Mouse (Mus musculus) hindbrain, embryonic 16.5 days (tissue): ENCODE data around the gene Fcrlb. TPM values are rescaled to one million over a fixed set of nuclear protein-coding genes. Genes with fewer than 3 reads are reported as not detected.

Source experiments
- ATAC-seq: fragments of 200-750 bp; cut with Nextera tagmentation; 2 replicates; pipeline ENCODE4 v1.8.0; 2017; ENCODE audit warnings: moderate TSS enrichment, moderate library complexity
- H3K27ac ChIP-seq: fragments of 300-500 bp; sonication (generic); 2 replicates; pipeline ENCODE4 v1.5.1; 2014; ENCODE audit warnings: low read depth, mild to moderate bottlenecking, control low read depth, low read length, moderate library complexity
- H3K27me3 ChIP-seq: fragments of 300-500 bp; sonication (generic); replicated peaks from 2 replicates; pipeline ENCODE4 v1.6.1; 2014; ENCODE audit warnings: low read length; ENCODE audit not compliant: control insufficient read depth, insufficient read depth
- H3K36me3 ChIP-seq: fragments of 300-500 bp; sonication (generic); 2 replicates; pipeline ENCODE4 v1.6.1; 2014; ENCODE audit warnings: mild to moderate bottlenecking, low read length, moderate library complexity, mixed read lengths; ENCODE audit not compliant: control insufficient read depth, insufficient read depth
- H3K4me1 ChIP-seq: fragments of 300-500 bp; sonication (generic); 2 replicates; pipeline ENCODE4 v1.6.1; 2014; ENCODE audit warnings: low read depth, low read length; ENCODE audit not compliant: control insufficient read depth, insufficient read depth
- H3K4me2 ChIP-seq: fragments of 300-500 bp; sonication (generic); 2 replicates; pipeline ENCODE4 v1.6.1; 2014; ENCODE audit warnings: mild to moderate bottlenecking, low read length, control low read depth, moderate library complexity
- H3K4me3 ChIP-seq: fragments of 300-500 bp; sonication (generic); 2 replicates; pipeline ENCODE4 v1.5.1; 2014; ENCODE audit warnings: mild to moderate bottlenecking, low read length, control low read depth, moderate library complexity
- H3K9ac ChIP-seq: fragments of 300-500 bp; sonication (generic); 2 replicates; pipeline ENCODE4 v1.6.1; 2014; ENCODE audit warnings: low read depth, mild to moderate bottlenecking, control low read depth, low read length, moderate library complexity
- H3K9me3 ChIP-seq: fragments of 300-500 bp; sonication (generic); 2 replicates; pipeline ENCODE4 v1.6.1; 2014; ENCODE audit warnings: mild to moderate bottlenecking, low read length, moderate library complexity; ENCODE audit not compliant: control insufficient read depth
- WGBS: fragments of 180-500 bp; shearing (Covaris S2); extraction: QIAGEN DNeasy Blood & Tissue Kit; methylation state at CpG from one replicate; pipeline ENCODE4 v1.1.7; 2014; 5-methylcytosine and 5-hydroxymethylcytosine counted together
- polyA plus RNA-seq: library from polyadenylated mRNA; unstranded; fragments of >200 nt; fragmentation: Nextera tagmentation; extraction: Ambion mirVana; gene quantifications from 2 replicates; pipeline ENCODE4 v1.2.1, GENCODE M21; 2015

The Fcrlb gene
- polyA plus RNA-seq, 1 experiment from 2014 or later: 1.1 TPM

DNA sequence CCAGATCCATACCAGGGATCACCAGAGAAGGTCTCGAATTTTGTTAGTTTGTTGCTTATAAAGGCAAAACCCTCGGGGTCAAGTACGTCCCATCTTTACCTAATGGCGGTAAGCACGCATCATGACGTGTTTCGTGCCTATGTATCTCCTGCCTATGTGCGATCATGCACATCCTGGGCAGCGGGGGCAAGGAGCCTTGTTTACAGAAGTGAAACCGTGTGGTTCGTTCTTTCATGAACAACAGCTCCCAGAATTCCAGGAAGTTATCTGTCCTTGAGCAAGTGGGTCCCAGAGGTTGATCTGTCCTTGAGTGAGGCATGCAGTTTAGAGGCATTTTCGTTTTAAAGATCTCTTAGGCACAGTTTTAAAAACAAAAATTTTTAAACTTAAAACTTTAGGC lies 26.5 kb upstream of the Fcrlb start:
- Histone ChIP-seq H3K4me1 (no peaks in the 10 kb centered on the region), H3K9ac (no peak overlapping the region), H3K4me2 (no peak overlapping the region), H3K27me3 (no peaks in the 10 kb centered on the region), H3K4me3 (no peak overlapping the region), H3K27ac (no peak overlapping the region), H3K9me3 (peaks cover 3% of the 10 kb centered on the region; the same call in 1 of the 2 replicates), H3K36me3 (no peaks in the 10 kb centered on the region)
- ATAC-seq: no peak
- WGBS: 89% methylated on average over 12 of the region's 12 CpGs

GRCm38 (mm10) chr1:170934383-170934782 lies 21.6 kb upstream of the Fcrlb start:
- no peak overlapping the region for H3K4me2 ChIP-seq
- no peaks in the 10 kb centered on the region for H3K36me3 ChIP-seq
- no peak overlapping the region for H3K9ac ChIP-seq
- H3K4me3 ChIP-seq: no peak overlapping the region
- ATAC-seq: no peak
- no peaks in the 10 kb centered on the region for H3K27me3 ChIP-seq
- H3K4me1 ChIP-seq: no peaks in the 10 kb centered on the region
- H3K9me3 ChIP-seq: no peaks in the 10 kb centered on the region
- no peak overlapping the region for H3K27ac ChIP-seq
- WGBS: 90% methylated on average over 2 of the region's 2 CpGs

DNA sequence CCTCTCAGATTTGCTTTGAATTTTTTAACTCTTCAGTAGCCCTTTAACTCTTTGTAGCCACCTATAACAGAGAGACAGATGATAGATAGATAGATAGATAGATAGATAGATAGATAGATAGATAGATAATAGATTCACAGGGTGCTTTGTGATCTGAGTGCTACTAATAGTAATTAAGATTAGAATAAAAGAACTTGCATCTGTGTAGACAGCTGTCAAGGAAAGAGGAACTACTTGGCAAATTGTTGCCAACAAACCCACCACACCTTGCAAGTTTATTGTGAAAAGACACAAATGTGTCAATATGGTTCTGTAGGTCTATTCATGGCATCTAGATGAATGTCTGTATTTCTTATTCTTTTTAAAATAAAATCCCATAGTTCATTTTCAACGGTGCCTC lies 21.2 kb upstream of the Fcrlb start:
- no peak overlapping the region for H3K4me2 ChIP-seq
- 89% methylated on average over 1 of the region's 1 CpGs for WGBS
- no peak for ATAC-seq
- no peaks in the 10 kb centered on the region for H3K4me1 ChIP-seq
- H3K36me3 ChIP-seq: no peaks in the 10 kb centered on the region
- no peaks in the 10 kb centered on the region for H3K27me3 ChIP-seq
- no peak overlapping the region for H3K9ac ChIP-seq
- no peaks in the 10 kb centered on the region for H3K9me3 ChIP-seq
- H3K4me3 ChIP-seq: no peak overlapping the region
- H3K27ac ChIP-seq: no peak overlapping the region

- H3K27ac ChIP-seq: no peak overlapping the region
- no peaks in the 10 kb centered on the region for H3K36me3 ChIP-seq
- 74% methylated on average over 6 of the region's 6 CpGs for WGBS
- H3K9ac ChIP-seq: no peak overlapping the region
- H3K27me3 ChIP-seq: no peaks in the 10 kb centered on the region
- H3K4me1 ChIP-seq: no peaks in the 10 kb centered on the region
- ATAC-seq: no peak
- no peak overlapping the region for H3K4me3 ChIP-seq
- no peaks in the 10 kb centered on the region for H3K9me3 ChIP-seq
- H3K4me2 ChIP-seq: no peak overlapping the region
These were observed 20.7 kb upstream of the Fcrlb start for GRCm38 (mm10) chr1:170933386-170933920.

DNA sequence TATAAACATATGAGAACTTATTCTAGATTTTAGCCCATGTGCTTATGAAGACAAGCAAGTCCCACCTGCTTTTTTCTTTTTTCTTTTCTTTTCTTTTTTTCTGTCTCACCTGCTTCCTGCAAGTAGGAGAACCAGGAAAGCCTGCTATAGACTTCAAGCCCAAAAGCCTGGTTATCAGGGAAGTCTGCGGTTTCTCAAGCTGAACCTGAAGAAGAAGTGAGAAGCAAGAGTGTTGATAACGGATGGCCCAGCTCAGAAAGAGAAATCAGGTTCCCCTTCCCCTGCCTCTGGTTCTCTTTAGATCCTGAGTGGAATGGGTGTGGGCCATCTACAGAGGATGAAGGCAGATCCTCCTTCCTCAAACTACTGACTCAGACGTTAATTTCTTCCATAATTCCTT lies 19.3 kb upstream of the Fcrlb start:
- no peak overlapping the region for H3K4me2 ChIP-seq
- 85% methylated on average over 3 of the region's 3 CpGs for WGBS
- H3K4me1 ChIP-seq: no peaks in the 10 kb centered on the region
- no peak overlapping the region for H3K4me3 ChIP-seq
- no peak overlapping the region for H3K9ac ChIP-seq
- H3K27ac ChIP-seq: no peak overlapping the region
- no peak for ATAC-seq
- H3K27me3 ChIP-seq: no peaks in the 10 kb centered on the region
- no peaks in the 10 kb centered on the region for H3K36me3 ChIP-seq
- no peaks in the 10 kb centered on the region for H3K9me3 ChIP-seq

- no peak overlapping the region for H3K4me2 ChIP-seq
- no peaks in the 10 kb centered on the region for H3K4me1 ChIP-seq
- H3K4me3 ChIP-seq: no peak overlapping the region
- no peaks in the 10 kb centered on the region for H3K9me3 ChIP-seq
- no peak overlapping the region for H3K27ac ChIP-seq
- H3K9ac ChIP-seq: no peak overlapping the region
- WGBS: 83% methylated on average over 4 of the region's 4 CpGs
- no peaks in the 10 kb centered on the region for H3K27me3 ChIP-seq
- ATAC-seq: no peak
- H3K36me3 ChIP-seq: no peaks in the 10 kb centered on the region
These were observed 16.5 kb upstream of the Fcrlb start for GRCm38 (mm10) chr1:170929245-170929644.

GRCm38 (mm10) chr1:170928467-170928866 lies 15.7 kb upstream of the Fcrlb start:
- Histone ChIP-seq H3K27me3 (no peaks in the 10 kb centered on the region), H3K4me2 (no peak overlapping the region), H3K27ac (no peak overlapping the region), H3K36me3 (no peaks in the 10 kb centered on the region), H3K9ac (no peak overlapping the region), H3K9me3 (no peaks in the 10 kb centered on the region), H3K4me3 (no peak overlapping the region), H3K4me1 (no peaks in the 10 kb centered on the region)
- ATAC-seq: no peak
- WGBS: 78% methylated on average over 2 of the region's 2 CpGs

GRCm38 (mm10) chr1:170927378-170927777 lies 14.6 kb upstream of the Fcrlb start, which contains the start of gene Fcrla:
TSS of gene Fcrla (minus strand) at chr1:170927583.
- Histone ChIP-seq H3K9ac (no peak within 1 kb of the TSS), H3K9me3 (no peaks in the 10 kb centered on the region), H3K27me3 (no peaks in the 10 kb centered on the region), H3K4me1 (no peaks in the 10 kb centered on the region), H3K4me2 (no peak within 1 kb of the TSS), H3K27ac (no peak within 1 kb of the TSS), H3K4me3 (no peak within 1 kb of the TSS), H3K36me3 (no peaks in the 10 kb centered on the region)
- ATAC-seq: no peak
- WGBS: 74% methylated on average over 3 of the region's 3 CpGs

- Histone ChIP-seq H3K36me3 (no peaks in the 10 kb centered on the region), H3K4me2 (no peak overlapping the region), H3K9ac (no peak overlapping the region), H3K4me1 (no peaks in the 10 kb centered on the region), H3K27me3 (no peaks in the 10 kb centered on the region), H3K27ac (no peak overlapping the region), H3K4me3 (no peak overlapping the region), H3K9me3 (no peaks in the 10 kb centered on the region)
- no peak for ATAC-seq
- 72% methylated on average over 6 of the region's 6 CpGs for WGBS
These were observed 14.2 kb upstream of the Fcrlb start for GRCm38 (mm10) chr1:170926941-170927340.

DNA sequence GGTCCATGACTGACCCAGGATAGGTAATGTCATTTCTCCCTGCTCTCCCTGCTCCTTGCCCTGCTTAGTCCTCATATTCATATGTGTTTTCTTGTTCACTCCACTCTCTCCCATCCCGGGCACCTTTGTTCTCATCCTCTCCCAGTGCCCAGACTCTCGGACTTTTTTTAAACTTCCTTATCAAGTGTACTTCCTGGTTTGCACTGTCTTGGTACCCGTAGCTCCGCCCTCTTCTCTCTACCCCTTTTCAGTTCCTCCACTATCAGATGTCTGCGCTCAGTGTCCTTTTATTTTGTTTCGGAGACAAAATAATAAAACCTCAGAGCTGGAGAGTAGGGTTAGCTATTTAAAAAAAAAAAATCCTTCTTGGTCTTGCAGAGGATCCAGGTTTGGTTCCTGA lies 11.7 kb upstream of the Fcrlb start:
- Histone ChIP-seq H3K4me2 (no peak overlapping the region), H3K4me3 (no peak overlapping the region), H3K9me3 (no peaks in the 10 kb centered on the region), H3K4me1 (no peaks in the 10 kb centered on the region), H3K27me3 (no peaks in the 10 kb centered on the region), H3K9ac (no peak overlapping the region), H3K27ac (no peak overlapping the region), H3K36me3 (no peaks in the 10 kb centered on the region)
- no peak for ATAC-seq
- WGBS: 90% methylated on average over 6 of the region's 6 CpGs
